In genomic region chr9:94408635-94409323, GRCm38 (mm10) we compare ENCODE assay signal across 11 mouse cellular contexts.
DNase-seq lines count a peak whose midpoint lies in the region; ATAC-seq and TF ChIP-seq lines count a peak whose summit lies in the region.
"Had no signal": no experiment of that assay in that cellular context is flagged by ENCODE, and none has a peak within 500 bp of the region (broad histone marks: within the 10 kb centered on the region; RNA-seq: fewer than 3 reads in every experiment).

No protein-coding gene starts in this region.

- no peaks in the 10 kb centered on the region for H3K4me1 ChIP-seq in embryonic facial prominence, embryonic 11.5 days (ENCODE audit: control insufficient read depth, insufficient read depth, low read length)
- peaks cover 12% of the 10 kb centered on the region for H3K4me1 ChIP-seq in embryonic facial prominence, embryonic 10.5 days
- H3K4me1 ChIP-seq in kidney, embryonic 14.5 days (ENCODE audit: control insufficient read depth, insufficient read depth, low read length) = no peaks in the 10 kb centered on the region
- peaks cover 5% of the 10 kb centered on the region; the same call in 1 of the 2 replicates for H3K4me1 ChIP-seq in heart, embryonic 10.5 days
- H3K4me1 ChIP-seq: neural tube, embryonic 12.5 days had no signal

- H3ac ChIP-seq in C2C12 (ENCODE audit: control insufficient read depth, insufficient read length, low read depth) = no peak overlapping the region

- ATAC-seq in embryonic facial prominence, embryonic 11.5 days (replicated peaks; ENCODE audit: insufficient number of reproducible peaks, low FRiP score, low TSS enrichment, low read depth) = no peak
- peak; percentile 92 for ATAC-seq in kidney, embryonic 14.5 days (ENCODE audit: low FRiP score, low TSS enrichment)
- ATAC-seq: hindbrain, postnatal 0 days had no signal

- H3K4me3 ChIP-seq in embryonic facial prominence, embryonic 11.5 days (ENCODE audit: low read depth, low read length) = no peak overlapping the region
- no peak overlapping the region for H3K4me3 ChIP-seq in embryonic facial prominence, embryonic 10.5 days
- no peak overlapping the region for H3K4me3 ChIP-seq in C2C12 (ENCODE audit: insufficient read depth, poor library complexity, severe bottlenecking)
- H3K4me3 ChIP-seq in kidney, embryonic 14.5 days (ENCODE audit: low read length) = no peak overlapping the region
- no peak overlapping the region for H3K4me3 ChIP-seq in heart, embryonic 10.5 days
- H3K4me3 ChIP-seq: limb, embryonic 13.5 days; neural tube, embryonic 12.5 days had no signal

- H3K36me3 ChIP-seq in embryonic facial prominence, embryonic 11.5 days (replicated peaks; ENCODE audit: control insufficient read depth, insufficient read depth, low read depth, low read length) = no peaks in the 10 kb centered on the region
- H3K36me3 ChIP-seq in embryonic facial prominence, embryonic 10.5 days (replicated peaks) = no peaks in the 10 kb centered on the region
- H3K36me3 ChIP-seq in C2C12 (ENCODE audit: control insufficient read depth, insufficient read depth) = no peaks in the 10 kb centered on the region
- no peaks in the 10 kb centered on the region for H3K36me3 ChIP-seq in kidney, embryonic 14.5 days (ENCODE audit: control insufficient read depth, insufficient read depth, low read length)
- no peaks in the 10 kb centered on the region for H3K36me3 ChIP-seq in heart, embryonic 10.5 days
- H3K36me3 ChIP-seq: limb, embryonic 13.5 days; neural tube, embryonic 12.5 days had no signal

- H3K4me2 ChIP-seq in embryonic facial prominence, embryonic 11.5 days (ENCODE audit: low read depth, low read length) = no peak overlapping the region
- no peak overlapping the region for H3K4me2 ChIP-seq in kidney, embryonic 14.5 days (replicated peaks; ENCODE audit: low read depth, low read length)
- H3K4me2 ChIP-seq: limb, embryonic 13.5 days; neural tube, embryonic 12.5 days had no signal

- DNase-seq in embryonic facial prominence, embryonic 11.5 days (ENCODE audit: low spot score) = peak; percentile 11
- DNase-seq in embryonic facial prominence, embryonic 10.5 days (ENCODE audit: low spot score) = no peak
- peak; percentile 62 for DNase-seq in lung, postnatal 10 days
- DNase-seq in frontal cortex, postnatal 10 days (ENCODE audit: low spot score in 2 of 2) = no peak
- DNase-seq in cerebellum, adult 8-10 months = no peak
- DNase-seq in heart, embryonic 10.5 days (ENCODE audit: low spot score) = no peak

- H3K27me3 ChIP-seq in embryonic facial prominence, embryonic 11.5 days (ENCODE audit: control insufficient read depth, insufficient read depth, low read length) = no peaks in the 10 kb centered on the region
- no peaks in the 10 kb centered on the region for H3K27me3 ChIP-seq in embryonic facial prominence, embryonic 10.5 days (replicated peaks; ENCODE audit: low read depth, poor library complexity, severe bottlenecking)
- H3K27me3 ChIP-seq in C2C12 (ENCODE audit: control insufficient read depth, insufficient read depth, insufficient read length) = no peaks in the 10 kb centered on the region
- H3K27me3 ChIP-seq in kidney, embryonic 14.5 days (ENCODE audit: control insufficient read depth, insufficient read depth, low read length) = no peaks in the 10 kb centered on the region
- no peaks in the 10 kb centered on the region for H3K27me3 ChIP-seq in heart, embryonic 10.5 days (ENCODE audit: insufficient read depth, poor library complexity, severe bottlenecking)
- H3K27me3 ChIP-seq: limb, embryonic 13.5 days; neural tube, embryonic 12.5 days had no signal

- TF ChIP-seq CTCF in C2C12 (IDR thresholded peaks at IDR 0.05; ENCODE audit: control insufficient read depth, insufficient read depth, insufficient read length) = no peak

- WGBS in embryonic facial prominence, embryonic 11.5 days = 40% methylated on average over 7 of the region's 7 CpGs
- 51% methylated on average over 7 of the region's 7 CpGs for WGBS in embryonic facial prominence, embryonic 10.5 days
- WGBS in kidney, embryonic 14.5 days = 32% methylated on average over 7 of the region's 7 CpGs
- WGBS in heart, embryonic 10.5 days = 39% methylated on average over 7 of the region's 7 CpGs

- no peaks in the 10 kb centered on the region for H3K79me3 ChIP-seq in C2C12 (ENCODE audit: low read depth)

- H3K9ac ChIP-seq in embryonic facial prominence, embryonic 11.5 days (replicated peaks; ENCODE audit: low read length) = no peak overlapping the region
- H3K9ac ChIP-seq in kidney, embryonic 14.5 days (ENCODE audit: low read depth, low read length) = no peak overlapping the region
- H3K9ac ChIP-seq: limb, embryonic 13.5 days; neural tube, embryonic 12.5 days had no signal

- H3K9me3 ChIP-seq in embryonic facial prominence, embryonic 11.5 days (replicated peaks; ENCODE audit: control insufficient read depth, low read length) = no peaks in the 10 kb centered on the region
- no peaks in the 10 kb centered on the region for H3K9me3 ChIP-seq in embryonic facial prominence, embryonic 10.5 days
- no peaks in the 10 kb centered on the region for H3K9me3 ChIP-seq in kidney, embryonic 14.5 days (ENCODE audit: control insufficient read depth, low read length)
- no peaks in the 10 kb centered on the region for H3K9me3 ChIP-seq in heart, embryonic 10.5 days
- H3K9me3 ChIP-seq: limb, embryonic 13.5 days; neural tube, embryonic 12.5 days had no signal

- H3K27ac ChIP-seq in embryonic facial prominence, embryonic 11.5 days (replicated peaks; ENCODE audit: low read depth, low read length) = no peak overlapping the region
- no peak overlapping the region for H3K27ac ChIP-seq in embryonic facial prominence, embryonic 10.5 days (replicated peaks)
- peak overlapping the region; percentile 24; the same call in 1 of the 2 replicates for H3K27ac ChIP-seq in kidney, embryonic 14.5 days (ENCODE audit: low read depth, low read length)
- H3K27ac ChIP-seq in heart, embryonic 10.5 days = no peak overlapping the region
- H3K27ac ChIP-seq: hindbrain, postnatal 0 days; limb, embryonic 13.5 days; neural tube, embryonic 12.5 days had no signal

- H3K79me2 ChIP-seq in C2C12 (ENCODE audit: control insufficient read depth, insufficient read depth) = no peaks in the 10 kb centered on the region

TF ChIP-seq in C2C12, 6 proteins besides CTCF, POLR2A, EP300 and RAD21:
- TF ChIP-seq MAX (IDR thresholded peaks at IDR 0.05) (no peak), CEBPB (IDR thresholded peaks at IDR 0.05; ENCODE audit: low read depth) (no peak), USF1 (IDR thresholded peaks at IDR 0.05; ENCODE audit: low read depth) (no peak), MYOD1 (IDR thresholded peaks at IDR 0.05; ENCODE audit: control insufficient read depth, insufficient read length, low read depth) (peak; percentile 7)

Comparison
In these comparisons a context has a peak if more than half of its experiments do, and no peak if none do; other contexts are left out.
1. DNase-seq: peak in embryonic facial prominence, embryonic 11.5 days (single experiment) and lung, postnatal 10 days (single experiment); none in embryonic facial prominence, embryonic 10.5 days (single experiment), frontal cortex, postnatal 10 days (0 of 2), cerebellum, adult 8-10 months (single experiment) and heart, embryonic 10.5 days (single experiment).